Mouse (Mus musculus): ENCODE results near the gene Tspear.

Gene Tspear

DNA sequence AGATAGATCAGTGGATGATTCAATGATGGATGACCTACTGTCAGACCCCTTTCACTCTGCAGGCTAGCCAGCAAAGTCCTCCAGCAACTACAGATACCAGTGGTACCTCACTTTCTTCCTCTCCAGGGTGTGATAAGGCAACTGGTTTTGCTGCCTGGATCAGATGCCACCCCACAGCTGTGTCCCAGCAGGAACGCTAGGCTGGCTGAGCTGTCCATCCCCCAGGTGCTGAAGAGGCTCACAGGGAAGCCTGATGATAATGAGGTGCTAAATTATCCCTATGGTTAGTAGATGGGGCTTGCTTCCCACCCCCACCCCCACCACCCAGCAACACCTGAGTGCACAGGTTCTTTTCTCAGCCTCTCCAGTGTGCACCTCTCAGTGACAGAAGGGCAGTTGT is 181.2 kb downstream of the Tspear start:
- no peak for DNase-seq (ENCODE audit: low spot score in 2 of 2)

GRCm38 (mm10) chr10:77869651-77870050 is 183.3 kb downstream of the Tspear start:
- DNase-seq (ENCODE audit: low spot score in 2 of 2) = no peak

- peak; percentile 61 to 64 for DNase-seq (ENCODE audit: low spot score in 2 of 2)
Observed at GRCm38 (mm10) chr10:77878985-77879384, 192.6 kb downstream of the Tspear start.

DNA sequence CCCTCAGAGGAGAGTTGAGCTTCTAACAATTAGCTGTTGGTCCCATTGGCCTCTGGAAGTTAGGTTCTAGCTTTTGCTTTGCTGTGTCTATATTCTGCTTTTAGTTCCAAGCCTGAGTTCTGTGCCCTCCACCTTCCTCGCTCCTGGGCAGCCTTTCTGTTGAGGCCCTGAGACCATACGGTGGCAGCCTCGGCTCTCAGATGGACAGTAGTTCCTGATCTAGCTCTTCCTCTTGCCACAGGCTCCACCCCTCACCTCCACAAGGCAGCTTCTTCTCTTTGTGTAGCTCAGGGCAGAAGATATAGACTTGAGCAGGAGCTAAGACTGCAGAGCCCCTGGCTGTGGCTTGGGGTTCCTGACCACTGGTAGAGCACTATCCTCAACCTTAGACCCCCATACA is 193.9 kb downstream of the Tspear start:
- no peak for DNase-seq (ENCODE audit: low spot score in 2 of 2)

DNA sequence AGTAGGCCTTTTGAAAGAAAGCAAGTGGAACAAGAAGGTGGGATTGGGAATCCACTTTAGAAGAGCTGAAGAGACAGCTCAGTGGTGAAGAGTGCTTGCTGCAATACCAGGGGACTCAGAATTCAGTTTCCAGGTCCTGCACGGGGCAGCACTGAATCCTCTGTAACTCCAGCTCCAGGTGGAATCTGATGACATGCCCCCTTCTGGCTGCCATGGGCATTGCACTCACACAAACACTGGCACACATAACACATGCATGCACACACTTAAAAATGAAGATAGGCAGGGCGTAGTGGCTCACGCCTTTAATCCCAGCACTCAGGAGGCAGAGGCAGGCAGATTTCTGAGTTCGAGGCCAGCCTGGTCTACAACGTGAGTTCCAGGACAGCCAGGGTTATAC is 196.2 kb downstream of the Tspear start:
- no peak for DNase-seq (ENCODE audit: low spot score in 2 of 2)

DNA sequence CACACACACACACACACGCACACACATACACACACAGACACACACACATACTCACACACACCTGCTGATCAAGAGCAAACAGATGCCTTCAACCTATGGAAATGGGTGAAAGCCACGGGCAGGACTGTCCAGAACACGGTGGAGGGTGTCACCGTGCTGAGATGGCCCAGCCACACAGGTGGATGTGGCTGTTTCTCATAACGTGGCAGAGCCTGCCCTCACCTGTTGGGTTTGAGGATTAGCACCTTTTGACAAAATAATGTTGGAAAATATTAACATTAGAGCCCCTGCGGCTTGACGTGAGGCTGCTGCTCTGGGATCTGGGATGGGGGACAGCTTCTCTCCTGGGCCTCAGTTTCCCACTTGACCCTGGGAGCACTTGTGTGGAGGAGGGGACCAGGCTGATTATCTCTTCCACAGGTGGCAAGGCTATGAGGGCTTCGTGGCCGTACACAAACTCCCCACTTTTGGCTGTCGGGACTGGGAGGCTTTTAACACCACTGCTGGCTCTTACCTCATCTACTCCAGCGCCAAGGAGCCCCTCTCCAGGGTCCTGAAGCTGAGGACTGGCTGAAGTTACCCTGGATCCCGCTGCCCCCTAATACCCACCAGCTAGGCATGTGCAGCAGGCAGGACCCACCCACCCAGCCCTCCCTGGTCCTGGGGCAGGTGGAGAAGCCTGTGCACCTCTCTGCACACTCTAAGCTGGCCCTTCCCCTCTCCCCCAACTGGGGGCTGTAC is 199.8 kb downstream of the Tspear start:
- no peak for DNase-seq (ENCODE audit: low spot score in 2 of 2)

GRCm38 (mm10) chr10:77890987-77891565 is 204.7 kb downstream of the Tspear start:
- DNase-seq (ENCODE audit: low spot score in 2 of 2) = no peak

DNA sequence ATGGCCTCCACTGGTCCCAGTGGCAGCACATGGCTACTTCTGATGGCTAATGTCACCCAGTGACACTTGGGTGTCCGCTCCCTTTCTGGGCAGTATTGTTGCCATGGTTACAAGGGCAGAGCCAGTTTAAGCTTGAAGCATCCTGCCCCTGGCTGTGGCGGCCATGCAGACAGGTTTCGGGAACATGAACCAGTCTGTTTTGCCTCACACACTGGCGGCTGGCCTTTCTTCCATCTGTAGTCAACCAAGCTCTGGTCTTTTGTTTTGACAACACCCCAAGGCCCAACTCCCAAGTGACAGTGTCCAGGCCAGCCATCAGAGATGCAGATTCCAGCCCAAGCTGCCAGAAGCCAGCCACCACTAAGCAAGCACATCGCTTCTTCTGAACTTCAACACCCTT is 209.2 kb downstream of the Tspear start:
- DNase-seq (ENCODE audit: low spot score in 2 of 2) = no peak

DNA sequence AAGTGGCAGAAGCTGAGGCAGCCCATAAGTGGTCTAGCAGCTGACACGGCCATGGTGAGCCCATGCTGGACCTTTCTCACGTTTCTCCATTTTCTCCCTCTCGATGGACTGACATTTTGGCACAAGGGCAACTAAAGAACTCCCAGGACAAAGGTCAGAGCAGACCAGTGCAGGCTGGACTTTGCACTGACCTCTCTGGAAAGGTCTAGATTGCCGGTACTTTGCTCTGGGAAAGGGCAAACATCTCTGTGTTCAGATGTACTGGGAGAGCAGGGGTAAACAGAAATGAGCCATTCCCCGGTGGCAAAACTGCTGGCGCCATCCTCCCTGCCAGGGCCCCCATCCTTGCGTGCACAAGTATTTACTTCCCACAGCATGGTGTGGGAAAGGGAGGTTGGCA is 213.8 kb downstream of the Tspear start:
- no peak for DNase-seq (ENCODE audit: low spot score in 2 of 2)

- no peak for DNase-seq (ENCODE audit: low spot score in 2 of 2)
Observed at GRCm38 (mm10) chr10:77900903-77901818, 214.8 kb downstream of the Tspear start.

DNA sequence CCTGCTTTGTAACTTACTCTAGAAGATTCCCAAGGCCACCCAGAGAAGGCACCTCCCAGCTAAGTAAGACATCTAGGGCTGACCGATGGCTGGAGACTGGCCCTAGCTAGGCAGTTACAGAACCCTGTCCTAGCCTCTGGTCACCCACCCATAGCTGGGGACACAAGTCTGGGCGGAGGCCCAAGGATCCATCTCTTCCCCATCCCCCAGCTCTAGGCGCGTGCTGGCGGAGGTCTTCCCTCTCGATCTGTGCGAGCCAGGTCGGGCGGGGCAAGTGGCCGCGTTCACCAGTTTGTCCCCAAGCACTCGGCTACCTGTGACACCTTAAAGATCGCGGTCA is 215.5 kb downstream of the Tspear start:
- DNase-seq (ENCODE audit: low spot score in 2 of 2) = peak in 1 of 2 experiments; percentile 38

DNA sequence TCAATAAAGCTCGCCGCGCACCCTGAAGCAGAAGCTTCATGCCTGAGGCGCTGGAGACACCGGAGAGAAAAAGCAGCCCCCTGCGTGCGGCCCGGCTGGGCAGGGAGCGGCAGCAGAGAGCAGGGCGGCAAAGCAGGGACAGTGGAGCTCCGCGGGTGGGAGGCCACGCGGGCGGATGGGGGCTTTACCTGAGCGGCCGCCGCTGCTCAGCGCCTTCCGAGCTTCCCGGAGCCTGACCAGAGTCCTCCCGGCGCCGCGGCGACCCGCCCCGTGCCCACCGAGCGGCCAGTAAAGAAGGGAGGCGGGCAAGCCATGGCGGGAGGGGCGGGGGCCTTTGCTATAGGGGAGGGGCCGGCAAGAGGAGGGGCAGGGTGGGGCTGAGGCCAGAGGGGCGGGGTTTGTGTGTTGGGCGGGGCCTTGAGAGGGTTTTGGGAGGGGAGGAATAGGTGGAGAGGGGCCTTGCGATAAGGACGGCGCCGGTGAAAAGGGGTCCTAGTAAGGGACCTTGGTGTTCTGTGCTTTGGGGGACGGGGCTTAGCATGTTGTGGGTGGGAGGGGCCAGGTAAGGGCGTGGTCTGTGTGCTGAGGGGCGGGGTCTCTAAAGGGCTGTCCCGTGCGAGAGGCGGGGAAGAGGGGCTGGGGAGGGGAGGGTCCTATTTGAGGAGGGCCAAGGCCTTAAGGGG is 216.0 kb downstream of the Tspear start, which contains the start of gene Lrrc3:
Gene Lrrc3 (minus strand): TSS at position 326 of the 683 bp plus-strand sequence.
- peak; percentile 50 to 55 for DNase-seq (ENCODE audit: low spot score in 2 of 2)

GRCm38 (mm10) chr10:77902894-77903715 is 216.7 kb downstream of the Tspear start:
- DNase-seq (ENCODE audit: low spot score in 2 of 2) = peak; percentile 66 to 73

DNA sequence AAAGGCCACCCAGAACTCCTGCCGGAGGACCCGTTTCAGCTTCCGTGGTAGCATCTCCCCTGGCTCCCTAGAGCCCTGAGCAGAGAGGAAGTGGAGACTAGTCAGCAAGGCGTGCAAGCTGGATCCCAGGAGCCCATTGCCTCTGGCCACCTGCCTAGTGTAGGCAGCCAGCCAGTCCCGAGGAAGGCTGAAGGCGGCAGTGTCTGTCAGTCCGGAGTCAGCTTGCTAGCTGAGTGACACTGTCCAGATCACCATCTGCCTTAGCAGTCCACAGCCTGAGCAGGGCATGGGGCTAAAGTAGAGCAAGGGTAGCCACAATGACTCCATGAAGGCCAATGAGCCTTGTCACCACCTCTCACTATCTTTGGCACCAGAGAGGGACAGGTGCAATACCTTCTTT is 226.2 kb downstream of the Tspear start:
- DNase-seq (ENCODE audit: low spot score in 2 of 2) = peak in 1 of 2 experiments; percentile 25

DNA sequence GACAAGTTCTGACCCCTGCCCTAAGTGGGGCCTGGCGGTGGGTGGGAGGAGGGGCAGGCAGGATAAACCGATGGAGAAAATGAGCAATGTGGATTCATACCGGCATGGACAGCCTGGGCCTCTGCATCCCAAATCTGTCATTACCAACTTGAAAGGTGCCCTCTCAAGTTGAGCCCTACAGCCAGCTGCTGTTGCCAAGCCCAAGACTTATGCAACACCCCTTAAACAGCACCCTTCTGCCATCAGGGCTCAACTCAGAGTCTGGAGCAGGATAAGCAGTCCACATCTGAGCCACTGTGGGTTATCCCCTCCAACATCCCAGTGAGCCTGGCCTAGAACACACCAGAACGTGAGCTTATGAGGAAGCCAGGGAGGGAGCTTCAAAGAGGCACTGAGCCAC is 226.9 kb downstream of the Tspear start:
- DNase-seq (ENCODE audit: low spot score in 2 of 2) = no peak

GRCm38 (mm10) chr10:77916636-77917335 is 230.4 kb downstream of the Tspear start:
- peak in 1 of 2 experiments; percentile 61 for DNase-seq (ENCODE audit: low spot score in 2 of 2)

- DNase-seq (ENCODE audit: low spot score in 2 of 2) = peak in 1 of 2 experiments; percentile 46
Observed at GRCm38 (mm10) chr10:77921009-77921408, 234.6 kb downstream of the Tspear start.

DNA sequence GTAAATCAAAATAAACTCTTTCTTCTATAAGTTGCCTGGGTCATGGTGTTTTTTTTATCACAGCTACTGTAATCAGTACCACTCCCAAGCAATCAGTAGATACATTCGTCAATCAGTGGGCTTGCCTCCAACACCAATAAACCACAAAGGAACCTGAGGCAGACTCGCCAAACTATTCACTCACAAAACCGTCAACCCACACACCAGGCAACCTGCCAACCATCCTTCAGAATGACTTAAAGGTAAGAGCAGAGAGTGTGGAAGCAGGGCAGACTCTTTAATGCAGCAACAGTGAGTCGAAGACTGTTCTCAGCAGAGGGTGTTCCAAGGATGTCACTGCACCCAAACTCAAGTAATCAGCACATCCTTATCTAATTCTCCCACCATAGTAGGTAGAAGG is 236.3 kb downstream of the Tspear start:
- peak; percentile 60 to 69 for DNase-seq (ENCODE audit: low spot score in 2 of 2)

GRCm38 (mm10) chr10:77926140-77926539 is 239.8 kb downstream of the Tspear start:
- DNase-seq (ENCODE audit: low spot score in 2 of 2) = peak; percentile 48 to 65

- no peak for DNase-seq (ENCODE audit: low spot score in 2 of 2)
Observed at GRCm38 (mm10) chr10:77927375-77927774, 241.0 kb downstream of the Tspear start.
